Mouse (Mus musculus) C2C12 (cell line): Measurements from ENCODE around the gene Gga3. TPM values are rescaled to one million over a fixed set of nuclear protein-coding genes. Genes with fewer than 3 reads are reported as not detected.

Experiments
- H3K27me3 ChIP-seq: one replicate; pipeline ENCODE4 v1.6.1; 2011; ENCODE audit not compliant: control insufficient read depth, insufficient read depth, insufficient read length
- H3K36me3 ChIP-seq: one replicate; pipeline ENCODE4 v1.6.1; 2011; ENCODE audit not compliant: control insufficient read depth, insufficient read depth
- H3K4me3 ChIP-seq: one replicate; pipeline ENCODE4 v1.5.1; 2011; ENCODE audit warnings: mild to moderate bottlenecking, control low read depth; ENCODE audit not compliant: poor library complexity, insufficient read depth, severe bottlenecking
- H3K79me2 ChIP-seq: one replicate; pipeline ENCODE4 v1.6.1; 2011; ENCODE audit not compliant: control insufficient read depth, insufficient read depth
- H3K79me3 ChIP-seq: one replicate; pipeline ENCODE4 v1.6.1; 2011; ENCODE audit warnings: low read depth, control low read depth
- H3ac ChIP-seq: one replicate; pipeline ENCODE3; 2011; ENCODE audit warnings: low read depth; ENCODE audit not compliant: control insufficient read depth, insufficient read length
- CEBPB ChIP-seq: IDR thresholded peaks from one replicate; pipeline ENCODE4 v1.6.1; 2011; ENCODE audit warnings: low read depth, mild to moderate bottlenecking, control low read depth, moderate library complexity
- CTCF ChIP-seq: IDR thresholded peaks from one replicate; pipeline ENCODE4 v1.5.1; 2011; ENCODE audit not compliant: control insufficient read depth, insufficient read depth, insufficient read length
- FOSL1 ChIP-seq: IDR thresholded peaks from one replicate; pipeline ENCODE4 v1.8.0; 2011; ENCODE audit warnings: mild to moderate bottlenecking, low read length; ENCODE audit not compliant: poor library complexity, insufficient read depth, severe bottlenecking
- MAX ChIP-seq: IDR thresholded peaks from one replicate; pipeline ENCODE4 v1.6.1; 2011; ENCODE audit warnings: mild to moderate bottlenecking, control low read depth
- MYOD1 ChIP-seq: IDR thresholded peaks from one replicate; pipeline ENCODE4 v1.6.1; 2011; ENCODE audit warnings: low read depth; ENCODE audit not compliant: control insufficient read depth, insufficient read length
- MYOG ChIP-seq: IDR thresholded peaks from one replicate; pipeline ENCODE4 v1.6.1; 2011; ENCODE audit not compliant: control insufficient read depth, insufficient read length; ENCODE audit errors: extremely low read depth
- USF1 ChIP-seq: IDR thresholded peaks from one replicate; pipeline ENCODE4 v1.6.1; 2011; ENCODE audit warnings: low read depth, mild to moderate bottlenecking, control low read depth, moderate library complexity
- polyA plus RNA-seq: library from polyadenylated mRNA; unstranded; fragments of >200 nt; fragmentation: generic; extraction: Trizol; gene quantifications from one replicate; pipeline ENCODE4 v1.2.1, GENCODE M21; 2012; ENCODE audit warnings: missing spikeins

Gene Gga3
- polyA plus RNA-seq, 1 experiment, result 16.0 TPM

GRCm38 (mm10) chr11:115538045-115538444 lies 65.8 kb downstream of the Gga3 start:
- peaks cover 24% of the 10 kb centered on the region for H3K79me3 ChIP-seq
- H3ac ChIP-seq, result no peak overlapping the region
- no peaks in the 10 kb centered on the region for H3K27me3 ChIP-seq
- H3K4me3 ChIP-seq, result no peak overlapping the region
- TF ChIP-seq MAX (no peak), USF1 (no peak), FOSL1 (no peak), MYOD1 (no peak), CEBPB (no peak), CTCF (no peak), MYOG (no peak)
- peaks cover 15% of the 10 kb centered on the region for H3K36me3 ChIP-seq
- peaks cover 31% of the 10 kb centered on the region for H3K79me2 ChIP-seq

- Histone ChIP-seq H3K36me3 (peaks cover 25% of the 10 kb centered on the region), H3K27me3 (no peaks in the 10 kb centered on the region), H3K79me2 (peaks cover 41% of the 10 kb centered on the region), H3K4me3 (peak overlapping the region; percentile 18), H3ac (no peak overlapping the region), H3K79me3 (peaks cover 34% of the 10 kb centered on the region)
- no peak for TF ChIP-seq USF1
- no peak for TF ChIP-seq MYOD1
- no peak for TF ChIP-seq CTCF
- no peak for TF ChIP-seq MYOG
- no peak for TF ChIP-seq FOSL1
- TF ChIP-seq CEBPB, result no peak
- no peak for TF ChIP-seq MAX
Observed at GRCm38 (mm10) chr11:115536856-115537568, 66.8 kb downstream of the Gga3 start.

- H3K36me3 ChIP-seq, result peaks cover 34% of the 10 kb centered on the region
- TF ChIP-seq MAX (peak; percentile 61), MYOG (no peak)
- H3K4me3 ChIP-seq, result peak within 1 kb of the TSS; percentile 94
- peak within 1 kb of the TSS; percentile 88 for H3ac ChIP-seq
- peaks cover 50% of the 10 kb centered on the region for H3K79me2 ChIP-seq
- peaks cover 42% of the 10 kb centered on the region for H3K79me3 ChIP-seq
- H3K27me3 ChIP-seq, result no peaks in the 10 kb centered on the region
Observed at GRCm38 (mm10) chr11:115536038-115536681, 67.7 kb downstream of the Gga3 start, which contains the start of gene Sumo2. Gene Sumo2 (minus strand): TSS chr11:115536276.

GRCm38 (mm10) chr11:115535401-115536037 lies 68.3 kb downstream of the Gga3 start:
- peaks cover 38% of the 10 kb centered on the region for H3K36me3 ChIP-seq
- H3K79me3 ChIP-seq, result peaks cover 45% of the 10 kb centered on the region
- no peak for TF ChIP-seq USF1
- peak; percentile 24 for TF ChIP-seq MAX
- TF ChIP-seq MYOG, result no peak
- TF ChIP-seq MYOD1, result no peak
- TF ChIP-seq CTCF, result no peak
- peak overlapping the region; percentile 88 for H3ac ChIP-seq
- H3K4me3 ChIP-seq, result peak overlapping the region; percentile 94
- no peaks in the 10 kb centered on the region for H3K27me3 ChIP-seq
- peaks cover 56% of the 10 kb centered on the region for H3K79me2 ChIP-seq

GRCm38 (mm10) chr11:115534759-115535371 lies 69.0 kb downstream of the Gga3 start:
- Histone ChIP-seq H3K36me3 (peaks cover 45% of the 10 kb centered on the region), H3ac (peak overlapping the region; percentile 88), H3K27me3 (no peaks in the 10 kb centered on the region), H3K4me3 (peak overlapping the region; percentile 94), H3K79me3 (peaks cover 51% of the 10 kb centered on the region), H3K79me2 (peaks cover 62% of the 10 kb centered on the region)
- TF ChIP-seq CTCF, result no peak
- TF ChIP-seq MAX, result no peak
- no peak for TF ChIP-seq MYOG
- TF ChIP-seq USF1, result no peak
- TF ChIP-seq CEBPB, result no peak
- no peak for TF ChIP-seq FOSL1
- no peak for TF ChIP-seq MYOD1

Other genes starting within 250 kb of the Gga3 start
- gene Hid1, start 236.3 kb downstream of the Gga3 start, polyA plus RNA-seq, result 14.4 TPM
- 23.2 TPM for gene Cdr2l, start 222.1 kb downstream of the Gga3 start, polyA plus RNA-seq
- 186 TPM for gene Mrpl58, start 200.3 kb downstream of the Gga3 start, polyA plus RNA-seq
- 530 TPM for gene Atp5h, start 184.1 kb downstream of the Gga3 start, polyA plus RNA-seq
- 26.7 TPM for gene Kctd2, start 183.9 kb downstream of the Gga3 start, polyA plus RNA-seq
- gene Trim80, start 163.5 kb downstream of the Gga3 start, polyA plus RNA-seq, result not detected
- 0.07 TPM for gene Slc16a5, start 141.6 kb downstream of the Gga3 start, polyA plus RNA-seq
- 5.4 TPM for gene Armc7, start 128.4 kb downstream of the Gga3 start, polyA plus RNA-seq
- 109 TPM for gene Nt5c, start 112.2 kb downstream of the Gga3 start, polyA plus RNA-seq
- gene Jpt1, start 89.7 kb downstream of the Gga3 start, polyA plus RNA-seq, result 320 TPM
- gene Sumo2, start 67.8 kb downstream of the Gga3 start, polyA plus RNA-seq, result 384 TPM
- 110 TPM for gene Nup85, start 39.6 kb downstream of the Gga3 start, polyA plus RNA-seq
- gene Mrps7, start 126 bp downstream of the Gga3 start, polyA plus RNA-seq, result 79.7 TPM
- gene Mif4gd, start 8.9 kb upstream of the Gga3 start, polyA plus RNA-seq, result 13.4 TPM
- gene Slc25a19, start 24.2 kb upstream of the Gga3 start, polyA plus RNA-seq, result 13.7 TPM
- 45.0 TPM for gene Grb2, start 104.5 kb upstream of the Gga3 start, polyA plus RNA-seq
- 14.3 TPM for gene Tmem94, start 161.4 kb upstream of the Gga3 start, polyA plus RNA-seq
- gene Caskin2, start 209.6 kb upstream of the Gga3 start, polyA plus RNA-seq, result 7.3 TPM
- gene Tsen54, start 210.7 kb upstream of the Gga3 start, polyA plus RNA-seq, result 18.5 TPM
- gene Llgl2, start 220.0 kb upstream of the Gga3 start, polyA plus RNA-seq, result 0.51 TPM